Comparison of ENCODE assay signal across 9 mouse cellular contexts in the genomic region with DNA sequence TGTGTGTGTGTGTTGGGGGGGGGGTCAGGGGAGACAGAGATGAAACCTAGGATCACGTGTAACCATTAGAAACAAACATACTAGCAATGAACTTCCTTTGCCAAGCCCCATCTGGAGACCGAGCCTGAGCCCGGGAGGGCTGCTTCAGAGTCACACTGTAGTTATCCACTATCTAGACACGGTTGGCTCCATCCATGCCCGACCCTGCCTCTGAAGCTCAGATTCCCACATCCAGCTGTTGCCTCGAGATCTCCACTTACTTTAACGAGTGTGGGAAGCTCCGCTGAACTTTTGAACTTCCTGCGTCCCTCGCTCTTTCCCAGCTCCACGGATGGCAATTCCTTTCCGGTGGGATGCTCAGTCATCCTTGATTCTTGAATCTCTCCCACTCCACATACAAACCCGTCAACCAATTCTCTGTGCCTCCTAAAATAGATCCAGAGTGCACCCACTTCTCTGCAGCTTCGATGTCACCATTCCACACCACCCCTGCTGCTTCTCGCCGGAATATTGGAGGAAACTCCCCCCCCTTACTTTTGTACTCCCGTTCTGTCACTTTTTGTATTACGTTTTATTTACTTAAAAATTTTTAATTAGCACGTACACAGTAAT. TPM values are rescaled to one million over a fixed set of nuclear protein-coding genes. Genes with fewer than 3 reads are reported as not detected.
DNase-seq lines count a peak whose midpoint lies in the region; ATAC-seq lines count a peak whose summit lies in the region.
"Had no signal": no experiment of that assay in that cellular context is flagged by ENCODE, and none has a peak within 500 bp of the region (broad histone marks: within the 10 kb centered on the region; RNA-seq: fewer than 3 reads in every experiment).

No protein-coding gene starts in this region.

- peaks cover 22% of the 10 kb centered on the region for H3K4me1 ChIP-seq in intestine, embryonic 14.5 days (replicated peaks; ENCODE audit: control insufficient read depth, insufficient read depth, low read length)
- H3K4me1 ChIP-seq in midbrain, embryonic 15.5 days, result peaks cover 8% of the 10 kb centered on the region

- DNase-seq in heart, adult 11 months, result peak; percentile 93
- no peak for DNase-seq in heart, postnatal 36 days
- peak; percentile 14 for DNase-seq in embryo, embryonic 9.5 days (ENCODE audit: extremely low spot score)
- DNase-seq in intestine, embryonic 14.5 days (ENCODE audit: low spot score), result no peak
- peak; percentile 27 for DNase-seq in lung, postnatal 36 days
- no peak for DNase-seq in left cerebral cortex, postnatal 36 days (ENCODE audit: low spot score in 2 of 2)
- no peak for DNase-seq in thymus, postnatal 25 days

- H3K27me3 ChIP-seq in intestine, embryonic 14.5 days (replicated peaks; ENCODE audit: control insufficient read depth, insufficient read depth, low read length), result no peaks in the 10 kb centered on the region
- no peaks in the 10 kb centered on the region for H3K27me3 ChIP-seq in midbrain, embryonic 15.5 days (replicated peaks)

- 0 out of 2 replicates have a peak overlapping the region, but pooled peaks have one; percentile 7 for H3K9ac ChIP-seq in intestine, embryonic 14.5 days (ENCODE audit: low read length)
- no peak overlapping the region for H3K9ac ChIP-seq in midbrain, embryonic 15.5 days

- H3K4me3 ChIP-seq in intestine, embryonic 14.5 days (ENCODE audit: low read depth, low read length), result no peak overlapping the region
- H3K4me3 ChIP-seq in midbrain, embryonic 15.5 days, result no peak overlapping the region
- H3K4me3 ChIP-seq: left cerebral cortex, adult 2 months had no signal

- H3K4me2 ChIP-seq in intestine, embryonic 14.5 days (ENCODE audit: low read length), result peak overlapping the region; percentile 25
- H3K4me2 ChIP-seq in midbrain, embryonic 15.5 days, result no peak overlapping the region

- 34% methylated on average over 19 of the region's 19 CpGs for WGBS in intestine, embryonic 14.5 days
- 76% methylated on average over 19 of the region's 19 CpGs for WGBS in midbrain, embryonic 15.5 days

- peak overlapping the region; percentile 75 for H3K27ac ChIP-seq in intestine, embryonic 14.5 days (ENCODE audit: low read depth)
- H3K27ac ChIP-seq in midbrain, embryonic 15.5 days, result no peak overlapping the region
- H3K27ac ChIP-seq: left cerebral cortex, adult 2 months had no signal

- H3K36me3 ChIP-seq in intestine, embryonic 14.5 days (ENCODE audit: control insufficient read depth, insufficient read depth, low read length), result no peaks in the 10 kb centered on the region
- no peaks in the 10 kb centered on the region for H3K36me3 ChIP-seq in midbrain, embryonic 15.5 days (replicated peaks)

- ATAC-seq in intestine, embryonic 14.5 days (replicated peaks; ENCODE audit: low FRiP score, low TSS enrichment, low read depth), result peak; percentile 68
- ATAC-seq in midbrain, embryonic 15.5 days (replicated peaks), result no peak

- no peaks in the 10 kb centered on the region for H3K9me3 ChIP-seq in intestine, embryonic 14.5 days (ENCODE audit: control insufficient read depth, low read length)
- no peaks in the 10 kb centered on the region for H3K9me3 ChIP-seq in midbrain, embryonic 15.5 days

- intact Hi-C loops in heart, postnatal 36 days (cut with DNase I), result no loop called here
- intact Hi-C loops in left cerebral cortex, postnatal 36 days (cut with DNase I), result no loop called here

RNA-seq across cellular contexts. Expression of a gene that starts 15.3 kb away (rescaled TPM):
- total RNA-seq in heart, postnatal 36 days (2021), result 10 to 100 TPM; 27.7 to 29.3 TPM
- polyA plus RNA-seq in intestine, embryonic 14.5 days (2014; fragmentation: Nextera tagmentation; extraction: Ambion mirVana), result 23.7 and 24.6 TPM in 2 replicates
- total RNA-seq in left cerebral cortex, postnatal 36 days (2021), result 10 to 100 TPM; 43.4 to 58.7 TPM
- polyA plus RNA-seq in midbrain, embryonic 15.5 days (2015; fragmentation: Nextera tagmentation; extraction: Ambion mirVana), result 23.3 and 25.3 TPM in 2 replicates

Comparison
In these comparisons a context has a peak if more than half of its experiments do, and no peak if none do; other contexts are left out.
1. DNase-seq: peak in heart, adult 11 months (single experiment), embryo, embryonic 9.5 days (single experiment) and lung, postnatal 36 days (single experiment); none in heart, postnatal 36 days (0 of 2), intestine, embryonic 14.5 days (single experiment), left cerebral cortex, postnatal 36 days (0 of 2) and thymus, postnatal 25 days (single experiment).